Mouse (Mus musculus): ENCODE measurements around the gene Uqcc3.

GRCm38 (mm10) chr19:8871267-8872186 is 9.2 kb downstream of the Uqcc3 start, which contains the start of gene Ubxn1:
- TF ChIP-seq CTCF (IDR thresholded peaks at IDR 0.05; ENCODE audit: extremely low read depth, insufficient read length, insufficient replicate concordance, low read depth, low read length) (no peak), POLR2A (IDR thresholded peaks at IDR 0.05; ENCODE audit: low read depth, low read length) (peak; percentile 81)

Measured in small intestine, adult 2 months (tissue).